Mouse (Mus musculus) activated CD4-positive, CD25-positive, alpha-beta regulatory T cell (primary cell): ENCODE measurements around the gene Map7d1. TPM values are rescaled to one million over a fixed set of nuclear protein-coding genes. Genes with fewer than 3 reads are reported as not detected.

Source experiments
- polyA plus RNA-seq, 2 experiments: library from polyadenylated mRNA; unstranded; fragments of 100-300 nt; shearing (Covaris generic); gene quantifications; one replicate each; pipeline ENCODE4 v1.2.1; 2017

Map7d1 gene
- 10 to 100 TPM; 28.6 to 70.2 TPM for polyA plus RNA-seq

GRCm38 (mm10) chr4:126256131-126256791 is at the start of gene Map7d1:
Gene Map7d1, minus strand, starts transcription at chr4:126256343.

GRCm38 (mm10) chr4:126286492-126286891 is 30.3 kb upstream of the Map7d1 start, which contains the start of gene Col8a2:
Gene Col8a2, plus strand, starts transcription at chr4:126286793.

GRCm38 (mm10) chr4:126262119-126262807 is 6.1 kb upstream of the Map7d1 start, which contains the start of gene Trappc3:
Gene Trappc3, plus strand, starts transcription at chr4:126262325.

GRCm38 (mm10) chr4:126202303-126203181 is 53.6 kb downstream of the Map7d1 start, which contains the start of gene Thrap3:
Gene Thrap3, minus strand, starts transcription at chr4:126202760.

Other genes starting within 250 kb of the Map7d1 start
- under 1 TPM; 0.18 to 0.71 TPM for gene Csf3r, start 231.8 kb downstream of the Map7d1 start, polyA plus RNA-seq
- gene Mrps15, start 209.4 kb downstream of the Map7d1 start, polyA plus RNA-seq: 100 to 1,000 TPM in 1 of 2 experiments, 10 to 100 TPM in 1; 95.5 to 109 TPM
- 1 to 10 TPM; 1.2 to 1.6 TPM for gene Oscp1, start 197.8 kb downstream of the Map7d1 start, polyA plus RNA-seq
- gene Lsm10, start 159.7 kb downstream of the Map7d1 start, polyA plus RNA-seq: 10 to 100 TPM; 45.3 to 73.6 TPM
- 10 to 100 TPM; 29.8 to 58.9 TPM for gene Stk40, start 152.4 kb downstream of the Map7d1 start, polyA plus RNA-seq
- gene Eva1b, start 108.6 kb downstream of the Map7d1 start, polyA plus RNA-seq: 10 to 100 TPM; 83.8 to 92.8 TPM
- gene Sh3d21, start 92.9 kb downstream of the Map7d1 start, polyA plus RNA-seq: 1 to 10 TPM; 1.5 to 2.6 TPM
- gene Thrap3, start 53.6 kb downstream of the Map7d1 start, polyA plus RNA-seq: 100 to 1,000 TPM; 213 to 225 TPM
- gene Trappc3, start 6.0 kb upstream of the Map7d1 start, polyA plus RNA-seq: 100 to 1,000 TPM; 102 to 105 TPM
- under 1 TPM; 0.23 to 0.58 TPM for gene Col8a2, start 30.4 kb upstream of the Map7d1 start, polyA plus RNA-seq
- 10 to 100 TPM; 50.5 to 59.0 TPM for gene Adprhl2, start 65.4 kb upstream of the Map7d1 start, polyA plus RNA-seq
- under 1 TPM; 0.19 to 0.85 TPM for gene Tekt2, start 69.3 kb upstream of the Map7d1 start, polyA plus RNA-seq
- 10 to 100 TPM; 13.5 to 28.4 TPM for gene Ago3, start 173.2 kb upstream of the Map7d1 start, polyA plus RNA-seq
- 10 to 100 TPM in 1 of 2 experiments, 1 to 10 TPM in 1; 4.3 to 10.1 TPM for gene Ago1, start 212.2 kb upstream of the Map7d1 start, polyA plus RNA-seq